In the genomic region with DNA sequence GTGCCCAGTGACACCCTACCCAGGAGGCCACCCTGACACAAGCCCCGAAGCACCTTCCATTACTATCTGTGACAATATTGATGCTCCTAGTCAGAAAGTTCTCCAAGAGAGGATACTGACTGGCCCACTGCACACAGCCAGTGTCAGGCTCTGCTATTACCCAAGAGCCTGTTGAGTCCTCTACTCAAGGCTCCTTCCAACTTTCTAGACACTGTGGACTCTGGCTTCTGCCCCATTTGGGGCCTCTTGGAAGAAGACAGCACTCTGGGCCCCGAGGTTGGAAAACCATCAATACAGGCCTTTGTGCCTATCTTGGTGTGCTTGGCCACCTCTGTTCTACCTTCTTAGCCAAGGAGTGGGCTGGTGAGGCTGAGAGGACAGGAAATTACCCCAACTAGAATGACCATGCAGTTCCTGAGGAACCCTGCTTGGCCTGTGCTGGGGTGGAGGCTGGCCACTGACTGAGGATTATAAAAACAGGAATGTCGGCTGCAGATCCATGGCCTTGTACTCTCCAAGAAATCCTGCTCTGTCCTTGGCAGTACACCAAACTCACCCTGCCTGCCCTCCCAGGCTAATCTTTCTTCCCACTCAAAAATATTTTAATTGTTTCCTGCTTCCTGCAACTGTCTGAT, we compare ENCODE assay signal across 10 mouse cellular contexts. TPM values are rescaled to one million over a fixed set of nuclear protein-coding genes. Genes with fewer than 3 reads are reported as not detected.
DNase-seq lines count a peak whose midpoint lies in the region; ATAC-seq and TF ChIP-seq lines count a peak whose summit lies in the region.
"Had no signal": no experiment of that assay in that cellular context is flagged by ENCODE, and none has a peak within 500 bp of the region (broad histone marks: within the 10 kb centered on the region; RNA-seq: fewer than 3 reads in every experiment).

No protein-coding gene starts in this region.

- no peak overlapping the region for H3K9ac ChIP-seq in lung, postnatal 0 days (replicated peaks; ENCODE audit: low read depth)
- no peak overlapping the region for H3K9ac ChIP-seq in midbrain, postnatal 0 days (replicated peaks; ENCODE audit: low read length, poor library complexity, severe bottlenecking)
- H3K9ac ChIP-seq: neural tube, embryonic 15.5 days had no signal

- TF ChIP-seq POLR2A in bone marrow, adult 2 months (IDR thresholded peaks at IDR 0.05; ENCODE audit: borderline replicate concordance, control insufficient read depth, low read depth, low read length): no peak

- H3K4me3 ChIP-seq in bone marrow, adult 2 months (replicated peaks; ENCODE audit: control insufficient read depth, low read depth, low read length): no peak overlapping the region
- no peak overlapping the region for H3K4me3 ChIP-seq in lung, postnatal 0 days (ENCODE audit: low read depth, low read length)
- no peak overlapping the region for H3K4me3 ChIP-seq in midbrain, postnatal 0 days (ENCODE audit: low read depth, low read length)
- H3K4me3 ChIP-seq: neural tube, embryonic 15.5 days had no signal

- H3K27ac ChIP-seq in bone marrow, adult 2 months (ENCODE audit: control insufficient read depth, insufficient read depth, low read depth, low read length, poor library complexity): peak overlapping the region; percentile 52; the same call in 1 of the 2 replicates
- H3K27ac ChIP-seq in lung, postnatal 0 days (ENCODE audit: low read length): peak overlapping the region; percentile 43; the same call in 1 of the 2 replicates
- no peak overlapping the region for H3K27ac ChIP-seq in midbrain, postnatal 0 days (ENCODE audit: low read depth, low read length)
- H3K27ac ChIP-seq: neural tube, embryonic 15.5 days had no signal

- intact Hi-C loops in heart, postnatal 25 days (cut with DNase I): no loop called here

- TF ChIP-seq EP300 in lung, postnatal 0 days (IDR thresholded peaks at IDR 0.05): no peak

- whole genome bisulfite sequencing in bone marrow, adult 2 months: 79% methylated on average over 3 of the region's 3 CpGs
- 57% methylated on average over 3 of the region's 3 CpGs for WGBS in lung, postnatal 0 days
- 93% methylated on average over 3 of the region's 3 CpGs for WGBS in midbrain, postnatal 0 days

- peak; percentile 68 for ATAC-seq in lung, postnatal 0 days
- ATAC-seq in erythroblast, adult 5-6 weeks (replicated peaks; ENCODE audit: low FRiP score, poor library complexity, severe bottlenecking): no peak
- no peak for ATAC-seq in midbrain, postnatal 0 days (ENCODE audit: low FRiP score)

- no peaks in the 10 kb centered on the region; the same call in 1 of the 2 replicates for H3K4me1 ChIP-seq in bone marrow, adult 2 months (ENCODE audit: control insufficient read depth, insufficient read depth, low read length)
- peaks cover 4% of the 10 kb centered on the region; the same call in 1 of the 2 replicates for H3K4me1 ChIP-seq in lung, postnatal 0 days (ENCODE audit: insufficient read depth, low read depth, low read length)
- no peaks in the 10 kb centered on the region for H3K4me1 ChIP-seq in midbrain, postnatal 0 days (ENCODE audit: insufficient read depth, low read length)
- H3K4me1 ChIP-seq: neural tube, embryonic 15.5 days had no signal

- DNase-seq in adrenal gland, adult (ENCODE audit: inconsistent age in 2 of 2, low spot score in 1 of 2): peak; percentile 86 to 93
- peak; percentile 83 for DNase-seq in heart, postnatal 25 days (ENCODE audit: low spot score)
- peak; percentile 54 for DNase-seq in lung, postnatal 0 days (ENCODE audit: low spot score)
- DNase-seq in MN1 (ENCODE audit: low spot score): no peak
- no peak for DNase-seq in right cerebral cortex, adult 18-20 months
- no peak for DNase-seq in midbrain, postnatal 0 days (ENCODE audit: low spot score)
- DNase-seq: cerebellum, adult 8-10 months had no signal

- no peak overlapping the region for H3K4me2 ChIP-seq in lung, postnatal 0 days (replicated peaks; ENCODE audit: low read depth, low read length)
- no peak overlapping the region for H3K4me2 ChIP-seq in midbrain, postnatal 0 days (ENCODE audit: low read depth, low read length, poor library complexity, severe bottlenecking)
- H3K4me2 ChIP-seq: neural tube, embryonic 15.5 days had no signal

- H3K36me3 ChIP-seq in lung, postnatal 0 days (ENCODE audit: insufficient read depth, low read length): peaks cover 31% of the 10 kb centered on the region
- H3K36me3 ChIP-seq in midbrain, postnatal 0 days (ENCODE audit: insufficient read depth, low read length): peaks cover 64% of the 10 kb centered on the region

- no peaks in the 10 kb centered on the region for H3K9me3 ChIP-seq in lung, postnatal 0 days (ENCODE audit: low read length)
- H3K9me3 ChIP-seq in midbrain, postnatal 0 days (ENCODE audit: low read length): no peaks in the 10 kb centered on the region
- H3K9me3 ChIP-seq: neural tube, embryonic 15.5 days had no signal

- H3K27me3 ChIP-seq in lung, postnatal 0 days (replicated peaks; ENCODE audit: insufficient read depth, low read length): no peaks in the 10 kb centered on the region
- H3K27me3 ChIP-seq in midbrain, postnatal 0 days (ENCODE audit: insufficient read depth, low read length): no peaks in the 10 kb centered on the region
- H3K27me3 ChIP-seq: neural tube, embryonic 15.5 days had no signal

- TF ChIP-seq CTCF in bone marrow, adult 2 months (IDR thresholded peaks at IDR 0.05; ENCODE audit: control insufficient read depth, insufficient read depth, low read length): no peak
- TF ChIP-seq CTCF in lung, postnatal 0 days (IDR thresholded peaks at IDR 0.05): no peak
- TF ChIP-seq CTCF in midbrain, postnatal 0 days (IDR thresholded peaks at IDR 0.05): no peak

RNA-seq across cellular contexts. Expression of gene Paf1, which starts 18.2 kb away (rescaled TPM):
- 136 and 209 TPM in 2 replicates for polyA plus RNA-seq in bone marrow, adult 2 months (2011; ENCODE audit: insufficient read depth, insufficient read length, low replicate concordance, missing spikeins)
- 10 to 100 TPM; 40.6 to 44.3 TPM for total RNA-seq in heart, postnatal 25 days (2021)
- 49.1 and 55.0 TPM in 2 replicates for polyA plus RNA-seq in lung, postnatal 0 days (2015; fragmentation: Nextera tagmentation; extraction: Ambion mirVana)
- total RNA-seq in erythroblast, adult 5-6 weeks (2015; ENCODE audit: low replicate concordance): 26.1 and 32.9 TPM in 2 replicates
- 16.7 and 24.7 TPM in 2 replicates for total RNA-seq in erythroblast, adult 5-6 weeks (2017; ENCODE audit: low replicate concordance)
- total RNA-seq in midbrain, postnatal 0 days (2014; rRNA removed): 80.3 and 84.2 TPM in 2 replicates
- 89.3 and 90.0 TPM in 2 replicates for polyA plus RNA-seq in midbrain, postnatal 0 days (2015; fragmentation: Nextera tagmentation; extraction: Ambion mirVana)

RNA-seq across cellular contexts. Expression of gene Med29, which starts 18.4 kb away (rescaled TPM):
- 12.0 and 24.2 TPM in 2 replicates for polyA plus RNA-seq in bone marrow, adult 2 months (2011; ENCODE audit: insufficient read depth, insufficient read length, low replicate concordance, missing spikeins)
- 10 to 100 TPM; 18.2 to 20.9 TPM for total RNA-seq in heart, postnatal 25 days (2021)
- 29.9 and 30.2 TPM in 2 replicates for polyA plus RNA-seq in lung, postnatal 0 days (2015; fragmentation: Nextera tagmentation; extraction: Ambion mirVana)
- 6.3 and 9.0 TPM in 2 replicates for total RNA-seq in erythroblast, adult 5-6 weeks (2015; ENCODE audit: low replicate concordance)
- total RNA-seq in erythroblast, adult 5-6 weeks (2017; ENCODE audit: low replicate concordance): 3.4 TPM in 1 of 2 replicates, not detected in the other
- total RNA-seq in midbrain, postnatal 0 days (2014; rRNA removed): 30.7 and 37.9 TPM in 2 replicates
- polyA plus RNA-seq in midbrain, postnatal 0 days (2015; fragmentation: Nextera tagmentation; extraction: Ambion mirVana): 41.6 and 43.2 TPM in 2 replicates

RNA-seq across cellular contexts. Expression of gene Gmfg, which starts 26.3 kb away (rescaled TPM):
- 158 and 354 TPM in 2 replicates for polyA plus RNA-seq in bone marrow, adult 2 months (2011; ENCODE audit: insufficient read depth, insufficient read length, low replicate concordance, missing spikeins)
- 1 to 10 TPM; 5.0 to 5.6 TPM for total RNA-seq in heart, postnatal 25 days (2021)
- polyA plus RNA-seq in lung, postnatal 0 days (2015; fragmentation: Nextera tagmentation; extraction: Ambion mirVana): 81.0 and 83.1 TPM in 2 replicates
- 69.4 and 105 TPM in 2 replicates for total RNA-seq in erythroblast, adult 5-6 weeks (2015; ENCODE audit: low replicate concordance)
- 115 and 118 TPM in 2 replicates for total RNA-seq in erythroblast, adult 5-6 weeks (2017; ENCODE audit: low replicate concordance)
- total RNA-seq in midbrain, postnatal 0 days (2014; rRNA removed): 4.3 TPM in 1 of 2 replicates, not detected in the other
- 3.4 and 4.0 TPM in 2 replicates for polyA plus RNA-seq in midbrain, postnatal 0 days (2015; fragmentation: Nextera tagmentation; extraction: Ambion mirVana)

RNA-seq across cellular contexts. Expression of gene Zfp36, which starts 30.9 kb away (rescaled TPM):
- 25.5 and 53.7 TPM in 2 replicates for polyA plus RNA-seq in bone marrow, adult 2 months (2011; ENCODE audit: insufficient read depth, insufficient read length, low replicate concordance, missing spikeins)
- total RNA-seq in heart, postnatal 25 days (2021): 10 to 100 TPM; 14.1 to 18.0 TPM
- 48.3 and 55.7 TPM in 2 replicates for polyA plus RNA-seq in lung, postnatal 0 days (2015; fragmentation: Nextera tagmentation; extraction: Ambion mirVana)
- total RNA-seq in erythroblast, adult 5-6 weeks (2015; ENCODE audit: low replicate concordance): 47.0 and 53.2 TPM in 2 replicates
- 7.7 and 15.1 TPM in 2 replicates for total RNA-seq in erythroblast, adult 5-6 weeks (2017; ENCODE audit: low replicate concordance)
- total RNA-seq in midbrain, postnatal 0 days (2014; rRNA removed): 3.0 and 4.1 TPM in 2 replicates
- 2.9 and 3.4 TPM in 2 replicates for polyA plus RNA-seq in midbrain, postnatal 0 days (2015; fragmentation: Nextera tagmentation; extraction: Ambion mirVana)

RNA-seq across cellular contexts. Expression of gene Plekhg2, which starts 38.6 kb away (rescaled TPM):
- polyA plus RNA-seq in bone marrow, adult 2 months (2011; ENCODE audit: insufficient read depth, insufficient read length, low replicate concordance, missing spikeins): 15.6 and 26.3 TPM in 2 replicates
- total RNA-seq in heart, postnatal 25 days (2021): 10 to 100 TPM; 13.1 to 20.4 TPM
- 22.4 and 26.7 TPM in 2 replicates for polyA plus RNA-seq in lung, postnatal 0 days (2015; fragmentation: Nextera tagmentation; extraction: Ambion mirVana)
- 4.4 and 6.1 TPM in 2 replicates for total RNA-seq in erythroblast, adult 5-6 weeks (2015; ENCODE audit: low replicate concordance)
- total RNA-seq in erythroblast, adult 5-6 weeks (2017; ENCODE audit: low replicate concordance): 0.98 and 4.1 TPM in 2 replicates
- 15.3 and 19.4 TPM in 2 replicates for total RNA-seq in midbrain, postnatal 0 days (2014; rRNA removed)
- 7.9 and 8.0 TPM in 2 replicates for polyA plus RNA-seq in midbrain, postnatal 0 days (2015; fragmentation: Nextera tagmentation; extraction: Ambion mirVana)

Comparison
In these comparisons a context has a peak if more than half of its experiments do, and no peak if none do; other contexts are left out.
1. DNase-seq: peak in adrenal gland, adult (2 of 2), heart, postnatal 25 days (single experiment) and lung, postnatal 0 days (single experiment); none in MN1 (single experiment), right cerebral cortex, adult 18-20 months (single experiment) and midbrain, postnatal 0 days (single experiment).
2. RNA of gene Gmfg, which starts 26.3 kb away (total RNA-seq): 69.4 to 118 TPM in erythroblast, adult 5-6 weeks; 5.0 to 5.6 TPM in heart, postnatal 25 days and 4.3 TPM in midbrain, postnatal 0 days; every median in the first group is over 10 times any median in the second.